Mouse (Mus musculus) hindbrain, embryonic 13.5 days (tissue): Measurements from ENCODE around the gene Lpxn. TPM values are rescaled to one million over a fixed set of nuclear protein-coding genes. Genes with fewer than 3 reads are reported as not detected.

Source experiments
- ATAC-seq: fragments of 200-750 bp; cut with Nextera tagmentation; 2 replicates; pipeline ENCODE4 v1.8.0; 2017; ENCODE audit warnings: moderate TSS enrichment; ENCODE audit not compliant: low FRiP score
- H3K27ac ChIP-seq: fragments of 300-500 bp; sonication (generic); 2 replicates; pipeline ENCODE4 v1.5.1; 2015; ENCODE audit warnings: inconsistent platforms, mild to moderate bottlenecking, moderate library complexity
- H3K27me3 ChIP-seq: fragments of 300-500 bp; sonication (generic); 2 replicates; pipeline ENCODE4 v1.6.1; 2015; ENCODE audit warnings: mild to moderate bottlenecking, inconsistent platforms
- H3K36me3 ChIP-seq: fragments of 300-500 bp; sonication (generic); 2 replicates; pipeline ENCODE4 v1.6.1; 2015; ENCODE audit warnings: mild to moderate bottlenecking, inconsistent platforms
- H3K4me1 ChIP-seq: fragments of 300-500 bp; sonication (generic); replicated peaks from 2 replicates; pipeline ENCODE4 v1.6.1; 2015; ENCODE audit warnings: inconsistent platforms
- H3K4me2 ChIP-seq: fragments of 300-500 bp; sonication (generic); 2 replicates; pipeline ENCODE4 v1.6.1; 2015; ENCODE audit warnings: inconsistent platforms, mild to moderate bottlenecking, moderate library complexity
- H3K4me3 ChIP-seq: fragments of 300-500 bp; sonication (generic); 2 replicates; pipeline ENCODE4 v1.5.1; 2015; ENCODE audit warnings: mild to moderate bottlenecking, inconsistent platforms
- H3K9ac ChIP-seq: fragments of 300-500 bp; sonication (generic); 2 replicates; pipeline ENCODE4 v1.6.1; 2015; ENCODE audit warnings: mild to moderate bottlenecking, inconsistent platforms
- H3K9me3 ChIP-seq: fragments of 300-500 bp; sonication (generic); 2 replicates; pipeline ENCODE4 v1.6.1; 2016; ENCODE audit warnings: inconsistent platforms
- WGBS: fragments of 180-500 bp; shearing (Covaris S2); methylation state at CpG from one replicate; pipeline ENCODE4 v1.1.7; 2015; 5-methylcytosine and 5-hydroxymethylcytosine counted together
- polyA plus RNA-seq: library from polyadenylated mRNA; unstranded; fragments of >200 nt; fragmentation: Nextera tagmentation; extraction: Ambion mirVana; gene quantifications from 2 replicates; pipeline ENCODE4 v1.2.1, GENCODE M21; 2015

The Lpxn gene
- polyA plus RNA-seq, 1 experiment from 2014 or later = 1.5 TPM

- H3K9ac ChIP-seq = no peak overlapping the region
- no peaks in the 10 kb centered on the region for H3K27me3 ChIP-seq
- WGBS = 82% methylated on average over 1 of the region's 1 CpGs
- no peaks in the 10 kb centered on the region for H3K9me3 ChIP-seq
- H3K27ac ChIP-seq = no peak overlapping the region
- no peaks in the 10 kb centered on the region for H3K4me1 ChIP-seq
- ATAC-seq = no peak
- no peak overlapping the region for H3K4me2 ChIP-seq
- H3K4me3 ChIP-seq = no peak overlapping the region
- no peaks in the 10 kb centered on the region for H3K36me3 ChIP-seq
Measured at GRCm38 (mm10) chr19:12812644-12813364, 16.8 kb downstream of the Lpxn start.

GRCm38 (mm10) chr19:12813883-12814282 lies 17.9 kb downstream of the Lpxn start:
- no peak overlapping the region for H3K4me2 ChIP-seq
- H3K9ac ChIP-seq = no peak overlapping the region
- H3K36me3 ChIP-seq = no peaks in the 10 kb centered on the region
- H3K27me3 ChIP-seq = no peaks in the 10 kb centered on the region
- H3K9me3 ChIP-seq = no peaks in the 10 kb centered on the region
- no peak overlapping the region for H3K4me3 ChIP-seq
- no peak for ATAC-seq
- 81% methylated on average over 1 of the region's 1 CpGs for WGBS
- no peak overlapping the region for H3K27ac ChIP-seq
- H3K4me1 ChIP-seq = no peaks in the 10 kb centered on the region

- no peak overlapping the region for H3K4me2 ChIP-seq
- H3K27ac ChIP-seq = no peak overlapping the region
- 95% methylated on average over 1 of the region's 1 CpGs for WGBS
- no peaks in the 10 kb centered on the region for H3K36me3 ChIP-seq
- H3K9me3 ChIP-seq = no peaks in the 10 kb centered on the region
- H3K9ac ChIP-seq = no peak overlapping the region
- H3K4me1 ChIP-seq = no peaks in the 10 kb centered on the region
- no peak overlapping the region for H3K4me3 ChIP-seq
- ATAC-seq = no peak
- H3K27me3 ChIP-seq = no peaks in the 10 kb centered on the region
Measured at GRCm38 (mm10) chr19:12818507-12818906, 22.5 kb downstream of the Lpxn start.

GRCm38 (mm10) chr19:12820383-12820782 lies 24.4 kb downstream of the Lpxn start:
- Histone ChIP-seq H3K9ac (no peak overlapping the region), H3K36me3 (no peaks in the 10 kb centered on the region), H3K4me3 (no peak overlapping the region), H3K27ac (no peak overlapping the region), H3K4me1 (no peaks in the 10 kb centered on the region), H3K9me3 (no peaks in the 10 kb centered on the region), H3K27me3 (no peaks in the 10 kb centered on the region), H3K4me2 (no peak overlapping the region)
- WGBS = 26% methylated on average over 4 of the region's 4 CpGs
- no peak for ATAC-seq

- H3K36me3 ChIP-seq = no peaks in the 10 kb centered on the region
- WGBS = 76% methylated on average over 4 of the region's 4 CpGs
Measured at GRCm38 (mm10) chr19:12824549-12824948, 28.6 kb downstream of the Lpxn start.

GRCm38 (mm10) chr19:12830823-12831430 lies 34.9 kb downstream of the Lpxn start:
- Histone ChIP-seq H3K4me1 (no peaks in the 10 kb centered on the region), H3K9me3 (no peaks in the 10 kb centered on the region), H3K9ac (no peak overlapping the region), H3K4me3 (no peak overlapping the region), H3K27ac (no peak overlapping the region), H3K27me3 (no peaks in the 10 kb centered on the region), H3K4me2 (no peak overlapping the region), H3K36me3 (no peaks in the 10 kb centered on the region)
- no peak for ATAC-seq
- 76% methylated on average over 2 of the region's 2 CpGs for WGBS

More at GRCm38 (mm10) chr19:12824549-12824948, 28.6 kb downstream of the Lpxn start:
- no peaks in the 10 kb centered on the region for H3K4me1 ChIP-seq
- no peak overlapping the region for H3K4me3 ChIP-seq
- H3K27ac ChIP-seq = no peak overlapping the region
- H3K9ac ChIP-seq = no peak overlapping the region
- no peak for ATAC-seq
- no peak overlapping the region for H3K4me2 ChIP-seq
- H3K9me3 ChIP-seq = no peaks in the 10 kb centered on the region
- H3K27me3 ChIP-seq = no peaks in the 10 kb centered on the region

- 77% methylated on average over 1 of the region's 1 CpGs for WGBS
- no peaks in the 10 kb centered on the region for H3K27me3 ChIP-seq
- no peaks in the 10 kb centered on the region for H3K4me1 ChIP-seq
- no peaks in the 10 kb centered on the region for H3K9me3 ChIP-seq
- no peak overlapping the region for H3K27ac ChIP-seq
- H3K4me2 ChIP-seq = no peak overlapping the region
- no peaks in the 10 kb centered on the region for H3K36me3 ChIP-seq
- H3K9ac ChIP-seq = no peak overlapping the region
- no peak for ATAC-seq
- H3K4me3 ChIP-seq = no peak overlapping the region
Measured at GRCm38 (mm10) chr19:12831559-12831958, 35.6 kb downstream of the Lpxn start.

- ATAC-seq = no peak
- H3K27me3 ChIP-seq = no peaks in the 10 kb centered on the region
- 89% methylated on average over 3 of the region's 3 CpGs for WGBS
Measured at GRCm38 (mm10) chr19:12833625-12834024, 37.6 kb downstream of the Lpxn start.

GRCm38 (mm10) chr19:12838507-12838906 lies 42.5 kb downstream of the Lpxn start:
- Histone ChIP-seq H3K36me3 (no peaks in the 10 kb centered on the region), H3K9ac (no peak overlapping the region), H3K27me3 (no peaks in the 10 kb centered on the region), H3K9me3 (no peaks in the 10 kb centered on the region), H3K4me2 (no peak overlapping the region), H3K27ac (no peak overlapping the region), H3K4me3 (no peak overlapping the region), H3K4me1 (no peaks in the 10 kb centered on the region)
- ATAC-seq = no peak
- WGBS = 90% methylated on average over 1 of the region's 1 CpGs

More at GRCm38 (mm10) chr19:12833625-12834024, 37.6 kb downstream of the Lpxn start:
- H3K4me3 ChIP-seq = no peak overlapping the region
- H3K9me3 ChIP-seq = no peaks in the 10 kb centered on the region
- H3K4me1 ChIP-seq = no peaks in the 10 kb centered on the region
- no peak overlapping the region for H3K9ac ChIP-seq
- no peaks in the 10 kb centered on the region for H3K36me3 ChIP-seq
- H3K4me2 ChIP-seq = no peak overlapping the region
- no peak overlapping the region for H3K27ac ChIP-seq

GRCm38 (mm10) chr19:12846382-12846781 lies 50.4 kb downstream of the Lpxn start, which contains the start of gene Gm5244:
TSS of gene Gm5244 (plus strand) at chr19:12846682.
- no peaks in the 10 kb centered on the region for H3K9me3 ChIP-seq
- no peak within 1 kb of the TSS for H3K4me3 ChIP-seq
- H3K27me3 ChIP-seq = no peaks in the 10 kb centered on the region
- no peak for ATAC-seq
- H3K36me3 ChIP-seq = no peaks in the 10 kb centered on the region
- no peak within 1 kb of the TSS for H3K4me2 ChIP-seq
- H3K27ac ChIP-seq = no peak within 1 kb of the TSS
- H3K9ac ChIP-seq = no peak within 1 kb of the TSS
- H3K4me1 ChIP-seq = no peaks in the 10 kb centered on the region

GRCm38 (mm10) chr19:12856983-12857382 lies 61.0 kb downstream of the Lpxn start, which contains the start of gene Olfr1444:
TSS of gene Olfr1444 (plus strand) at chr19:12857283.
- Histone ChIP-seq H3K4me2 (no peak within 1 kb of the TSS), H3K4me3 (no peak within 1 kb of the TSS), H3K9me3 (no peaks in the 10 kb centered on the region), H3K27me3 (no peaks in the 10 kb centered on the region), H3K4me1 (no peaks in the 10 kb centered on the region), H3K36me3 (no peaks in the 10 kb centered on the region), H3K9ac (no peak within 1 kb of the TSS), H3K27ac (no peak within 1 kb of the TSS)
- 54% methylated on average over 1 of the region's 1 CpGs for WGBS
- no peak for ATAC-seq
